Mouse (Mus musculus) MEL (cell line): ENCODE data around the gene Spock1. TPM values are rescaled to one million over a fixed set of nuclear protein-coding genes. Genes with fewer than 3 reads are reported as not detected.

Experiments used
- DNase-seq: peaks from one replicate; pipeline ENCODE4 v3.0.0; 2011; ENCODE audit warnings: low read depth, low spot score
- H3K27ac ChIP-seq: 2 replicates; pipeline ENCODE4 v1.5.1; 2012; ENCODE audit warnings: low read depth, mild to moderate bottlenecking, control low read depth, low read length, moderate library complexity; ENCODE audit not compliant: control insufficient read depth
- H3K27me3 ChIP-seq, 2 experiments: fragments of 150-350 bp in 1 of 2; sonication (generic) in 1 of 2; 2 replicates each; pipeline ENCODE4 v1.6.1; 2012; ENCODE audit warnings: low read length in 2 of 2, mild to moderate bottlenecking in 2 of 2, improper control_type of control experiment in 1 of 2, moderate library complexity in 1 of 2; ENCODE audit not compliant: insufficient read depth in 2 of 2, control insufficient read depth in 1 of 2
- H3K36me3 ChIP-seq, 2 experiments: 2 replicates each; pipeline ENCODE4 v1.6.1; 2012 to 2014; ENCODE audit warnings: low read length in 2 of 2, improper control_type of control experiment in 1 of 2, inconsistent platforms in 1 of 2, mild to moderate bottlenecking in 1 of 2; ENCODE audit not compliant: insufficient read depth in 2 of 2, control insufficient read depth in 1 of 2
- H3K4me1 ChIP-seq, 2 experiments: fragments of 150-350 bp in 1 of 2; sonication (generic) in 1 of 2; 2 replicates each; pipeline ENCODE4 v1.6.1; 2012; ENCODE audit warnings: low read length in 2 of 2, improper control_type of control experiment in 1 of 2, mild to moderate bottlenecking in 1 of 2; ENCODE audit not compliant: insufficient read depth in 2 of 2, control insufficient read depth in 1 of 2
- H3K4me3 ChIP-seq, 2 experiments: fragments of 150-350 bp in 1 of 2; sonication (generic) in 1 of 2; 2 replicates each; pipeline ENCODE4 v1.5.1; 2012; ENCODE audit warnings: low read depth in 2 of 2, low read length in 2 of 2, mild to moderate bottlenecking in 2 of 2, moderate library complexity in 2 of 2, control low read depth in 1 of 2, improper control_type of control experiment in 1 of 2; ENCODE audit not compliant: control insufficient read depth in 1 of 2, insufficient read depth in 1 of 2
- H3K79me2 ChIP-seq: 2 replicates; pipeline ENCODE4 v1.6.1; 2012; ENCODE audit warnings: mild to moderate bottlenecking, low read length, moderate library complexity; ENCODE audit not compliant: control insufficient read depth, poor library complexity, insufficient read depth
- H3K9ac ChIP-seq: 2 replicates; pipeline ENCODE4 v1.6.1; 2012; ENCODE audit warnings: low read depth, mild to moderate bottlenecking, control low read depth, low read length, moderate library complexity; ENCODE audit not compliant: control insufficient read depth, poor library complexity, severe bottlenecking
- H3K9me3 ChIP-seq: fragments of 150-350 bp; sonication (generic); replicated peaks from 2 replicates; pipeline ENCODE4 v1.6.1; 2012; ENCODE audit warnings: mild to moderate bottlenecking, low read length, improper control_type of control experiment, moderate library complexity; ENCODE audit not compliant: insufficient read depth
- BHLHE40 ChIP-seq: IDR thresholded peaks from 2 replicates; pipeline ENCODE4 v1.6.1; 2012; ENCODE audit warnings: low read depth, mild to moderate bottlenecking, inconsistent platforms, low read length, improper control_type of control experiment, borderline replicate concordance
- EP300 ChIP-seq, 2 experiments: IDR thresholded peaks; 2 replicates each; pipeline ENCODE4 v1.6.1; 2011; ENCODE audit warnings: improper control_type of control experiment in 2 of 2, low read length in 2 of 2, low read depth in 1 of 2, mild to moderate bottlenecking in 1 of 2
- GABPA ChIP-seq: IDR thresholded peaks from 2 replicates; pipeline ENCODE4 v1.6.1; 2012; ENCODE audit warnings: low read depth, mild to moderate bottlenecking, inconsistent platforms, low read length, improper control_type of control experiment, moderate library complexity
- GATA1 ChIP-seq: IDR thresholded peaks from 2 replicates; pipeline ENCODE4 v1.6.1; 2011; ENCODE audit warnings: low read depth, low read length, improper control_type of control experiment
- HCFC1 ChIP-seq: IDR thresholded peaks from 2 replicates; pipeline ENCODE4 v1.6.1; 2012; ENCODE audit warnings: low read depth, mild to moderate bottlenecking, inconsistent platforms, low read length, improper control_type of control experiment, moderate library complexity
- MAFK ChIP-seq: IDR thresholded peaks from 2 replicates; pipeline ENCODE4 v1.6.1; 2011; ENCODE audit warnings: low read depth, mild to moderate bottlenecking, low read length, improper control_type of control experiment, borderline replicate concordance
- MYB ChIP-seq: IDR thresholded peaks from 2 replicates; pipeline ENCODE4 v1.6.1; 2011; ENCODE audit warnings: mild to moderate bottlenecking, low read depth, low read length, improper control_type of control experiment
- MYC ChIP-seq: IDR thresholded peaks from 2 replicates; pipeline ENCODE4 v1.6.1; 2011; ENCODE audit warnings: low read depth, mild to moderate bottlenecking, low read length, improper control_type of control experiment, moderate library complexity
- NRF1 ChIP-seq: IDR thresholded peaks from 2 replicates; pipeline ENCODE4 v1.6.1; 2014; ENCODE audit warnings: low read depth, mild to moderate bottlenecking, inconsistent platforms, low read length, improper control_type of control experiment, moderate library complexity; ENCODE audit not compliant: poor library complexity, insufficient read depth, severe bottlenecking
- POLR2A ChIP-seq, 2 experiments: IDR thresholded peaks; 2 replicates each; pipeline ENCODE4 v1.6.1; 2011 to 2012; ENCODE audit warnings: low read length in 2 of 2, mild to moderate bottlenecking in 2 of 2, control low read depth in 1 of 2, improper control_type of control experiment in 1 of 2, low read depth in 1 of 2, moderate library complexity in 1 of 2; ENCODE audit not compliant: control insufficient read depth in 1 of 2, insufficient read depth in 1 of 2, poor library complexity in 1 of 2
- POLR2AphosphoS5 ChIP-seq: IDR thresholded peaks from 2 replicates; pipeline ENCODE4 v1.6.1; 2012; ENCODE audit warnings: low read depth, borderline replicate concordance, mild to moderate bottlenecking, inconsistent platforms, low read length, moderate library complexity, mixed read lengths
- RCOR1 ChIP-seq: IDR thresholded peaks from 2 replicates; pipeline ENCODE4 v1.6.1; 2012; ENCODE audit warnings: low read depth, mild to moderate bottlenecking, inconsistent platforms, low read length, improper control_type of control experiment
- SMC3 ChIP-seq: IDR thresholded peaks from 2 replicates; pipeline ENCODE4 v1.6.1; 2011; ENCODE audit warnings: low read depth, low read length, improper control_type of control experiment
- TCF12 ChIP-seq: IDR thresholded peaks from 2 replicates; pipeline ENCODE4 v1.6.1; 2014; ENCODE audit warnings: low read depth, mild to moderate bottlenecking, inconsistent platforms, low read length, improper control_type of control experiment, moderate library complexity
- UBTF ChIP-seq: IDR thresholded peaks from 2 replicates; pipeline ENCODE4 v1.6.1; 2012; ENCODE audit warnings: low read depth, mild to moderate bottlenecking, inconsistent platforms, low read length, improper control_type of control experiment, moderate library complexity, borderline replicate concordance; ENCODE audit not compliant: insufficient read depth
- USF1 ChIP-seq: IDR thresholded peaks from 2 replicates; pipeline ENCODE4 v1.6.1; 2014; ENCODE audit warnings: low read depth, mild to moderate bottlenecking, inconsistent platforms, low read length, improper control_type of control experiment, moderate library complexity
- ZKSCAN1 ChIP-seq: IDR thresholded peaks from 2 replicates; pipeline ENCODE4 v1.6.1; 2012; ENCODE audit warnings: low read depth, mild to moderate bottlenecking, inconsistent platforms, low read length, improper control_type of control experiment, moderate library complexity
- ZMIZ1 ChIP-seq: IDR thresholded peaks from 2 replicates; pipeline ENCODE4 v1.6.1; 2012; ENCODE audit warnings: low read depth, mild to moderate bottlenecking, inconsistent platforms, low read length, improper control_type of control experiment, moderate library complexity
- polyA plus RNA-seq, 2 experiments: library from polyadenylated mRNA; stranded (reverse) in 1 of 2; unstranded in 1 of 2; fragments of >175 nt in 1 of 2; fragments of >200 nt in 1 of 2; gene quantifications; 2 replicates each; pipeline versions ENCODE4 v1.2.1 to v1.2.4; 2012; ENCODE audit warnings: low replicate concordance in 2 of 2, low read depth in 1 of 2; ENCODE audit not compliant: insufficient read length in 2 of 2, insufficient read depth in 1 of 2, missing spikeins in 1 of 2
- total RNA-seq: library from RNA; depleted of rRNA; stranded (reverse); fragments of 300-350 nt; gene quantifications from 2 replicates; pipeline ENCODE4 v1.2.3, GENCODE M21; 2012

The Spock1 gene
- total and polyA plus RNA-seq, 3 experiments, result not detected

GRCm38 (mm10) chr13:57696685-57697084 lies 211.4 kb downstream of the Spock1 start:
- no peak for TF ChIP-seq MAFK
- no peak for TF ChIP-seq ZKSCAN1
- no peak for TF ChIP-seq GABPA
- TF ChIP-seq HCFC1, result no peak
- no peak for TF ChIP-seq USF1
- no peak for TF ChIP-seq GATA1
- no peak for TF ChIP-seq TCF12
- no peak for TF ChIP-seq MYC
- no peak for TF ChIP-seq POLR2AphosphoS5
- no peak for TF ChIP-seq MYB
- TF ChIP-seq UBTF, result no peak
- TF ChIP-seq, all 39 proteins: peak for 0
- Histone ChIP-seq H3K9me3 (no peaks in the 10 kb centered on the region), H3K79me2 (no peaks in the 10 kb centered on the region), H3K4me3 (no peak overlapping the region), H3K27me3 (no peaks in the 10 kb centered on the region), H3K4me1 (no peaks in the 10 kb centered on the region), H3K9ac (no peak overlapping the region), H3K36me3 (no peaks in the 10 kb centered on the region), H3K27ac (no peak overlapping the region)
- no peak for DNase-seq

DNA sequence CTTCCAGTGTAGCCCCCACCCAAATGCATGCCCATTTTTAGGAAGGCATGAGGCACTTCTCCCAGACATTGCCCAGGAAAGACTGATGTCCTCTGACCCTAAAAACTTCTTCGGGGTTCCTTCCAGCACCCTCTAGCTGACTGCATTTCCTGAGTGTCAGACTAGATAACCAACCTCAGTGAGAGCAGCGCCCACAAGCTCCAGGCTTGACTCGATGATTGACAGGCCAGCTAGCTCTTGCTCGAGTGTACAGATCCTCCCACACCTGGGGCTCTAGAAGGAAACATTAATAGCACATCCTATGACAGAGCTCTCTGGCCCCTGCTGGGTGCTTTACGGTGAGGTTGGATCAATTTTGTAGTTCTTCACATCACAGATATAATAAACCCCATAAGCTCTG lies 219.2 kb downstream of the Spock1 start:
- H3K79me2 ChIP-seq, result no peaks in the 10 kb centered on the region
- H3K9ac ChIP-seq, result no peak overlapping the region
- H3K9me3 ChIP-seq, result no peaks in the 10 kb centered on the region
- no peak overlapping the region for H3K27ac ChIP-seq
- H3K36me3 ChIP-seq, result no peaks in the 10 kb centered on the region
- H3K27me3 ChIP-seq, result no peaks in the 10 kb centered on the region
- H3K4me1 ChIP-seq, result no peaks in the 10 kb centered on the region
- no peak for TF ChIP-seq RCOR1
- no peak for TF ChIP-seq UBTF
- TF ChIP-seq NRF1, result no peak
- DNase-seq, result no peak
- no peak overlapping the region for H3K4me3 ChIP-seq

DNA sequence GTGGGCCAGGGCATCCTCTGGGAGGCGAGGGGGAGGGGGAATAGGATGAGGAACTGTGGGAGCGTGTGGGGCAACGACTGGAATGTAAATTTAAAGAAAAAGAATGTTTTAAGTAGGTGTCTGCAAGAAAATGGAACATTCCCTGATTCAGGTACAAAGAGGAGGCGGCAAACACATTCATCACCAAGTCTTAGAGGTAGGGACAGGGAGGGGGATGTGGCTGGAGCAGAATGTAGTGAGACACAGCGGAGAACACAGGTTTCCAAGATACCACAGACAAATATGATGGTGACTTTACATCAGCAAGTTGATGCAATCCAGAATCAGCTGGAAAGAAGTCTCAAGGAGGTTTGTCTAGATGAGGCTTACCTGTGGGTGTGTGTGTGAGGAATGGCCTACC lies 221.7 kb downstream of the Spock1 start:
- H3K27ac ChIP-seq, result no peak overlapping the region
- TF ChIP-seq GATA1 (no peak), USF1 (no peak), POLR2AphosphoS5 (no peak), BHLHE40 (no peak), HCFC1 (no peak), ZMIZ1 (no peak), RCOR1 (no peak), SMC3 (no peak), POLR2A (IDR thresholded peaks at IDR 0.05; ENCODE audit: control insufficient read depth in 1 of 2, insufficient read depth in 1 of 2, low read depth in 1 of 2, low read length in 2 of 2, poor library complexity in 1 of 2) (no peak), EP300 (IDR thresholded peaks at IDR 0.05; ENCODE audit: low read depth in 1 of 2, low read length in 2 of 2) (no peak), MAFK (no peak), UBTF (no peak)
- TF ChIP-seq, all 39 proteins: peak for 0
- no peak overlapping the region for H3K9ac ChIP-seq
- H3K27me3 ChIP-seq, result no peaks in the 10 kb centered on the region
- no peaks in the 10 kb centered on the region for H3K36me3 ChIP-seq
- H3K4me1 ChIP-seq, result no peaks in the 10 kb centered on the region
- H3K4me3 ChIP-seq, result no peak overlapping the region
- H3K79me2 ChIP-seq, result no peaks in the 10 kb centered on the region
- DNase-seq, result no peak
- H3K9me3 ChIP-seq, result no peaks in the 10 kb centered on the region
